Mouse (Mus musculus) G1E (cell line): ENCODE measurements around the gene Usp4.

Source experiments
- CTCF ChIP-seq: IDR thresholded peaks from 2 replicates; pipeline ENCODE4 v1.5.1; 2012; ENCODE audit warnings: low read depth, low read length, inconsistent platforms, mixed read lengths
- POLR2AphosphoS5 ChIP-seq: IDR thresholded peaks from 2 replicates; pipeline ENCODE4 v1.6.1; 2012; ENCODE audit warnings: low read depth, low read length, inconsistent platforms; ENCODE audit not compliant: insufficient replicate concordance
- TAL1 ChIP-seq: conservative IDR thresholded peaks from 2 replicates; pipeline ENCODE4 v1.6.1; 2012; ENCODE audit warnings: low read depth, low read length, inconsistent platforms, mixed read lengths

DNA sequence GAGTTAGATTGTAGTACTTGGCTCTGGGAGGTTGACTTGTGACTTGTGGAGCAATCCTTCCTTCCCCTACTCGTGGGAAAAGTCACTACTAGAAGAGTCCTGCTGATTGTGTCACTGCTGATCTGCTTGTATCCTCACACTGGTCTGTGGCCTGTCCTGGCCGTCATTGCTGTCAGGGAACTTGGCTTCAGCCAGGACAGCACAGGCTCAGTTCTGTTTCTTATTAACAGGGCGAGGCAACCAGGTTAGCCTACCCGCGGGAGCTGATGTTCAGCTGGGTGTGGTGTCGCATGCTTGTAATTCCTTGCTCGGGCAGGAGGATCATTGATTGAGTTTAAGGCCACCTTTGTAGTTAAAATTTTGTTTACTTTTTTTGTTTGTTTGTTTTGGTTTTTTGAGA lies 37.4 kb downstream of the Usp4 start:
- TF ChIP-seq TAL1 (no peak), CTCF (no peak), POLR2AphosphoS5 (no peak)
